Mouse (Mus musculus): ENCODE data around the gene Sphk2.

- TF ChIP-seq POLR2A (IDR thresholded peaks at IDR 0.05; ENCODE audit: control insufficient read depth, extremely low read depth, insufficient read depth, low read length, poor library complexity) = no peak
- TF ChIP-seq CTCF (IDR thresholded peaks at IDR 0.05; ENCODE audit: borderline replicate concordance, control insufficient read depth, extremely low read depth, insufficient read depth, low read length, poor library complexity) = no peak
Measured at GRCm38 (mm10) chr7:45700301-45701015, 17.3 kb downstream of the Sphk2 start.

Measured in thymus, adult 2 months (tissue).